Comparison of ENCODE assay signal across 14 mouse cellular contexts in genomic region chr11:50662176-50662575, GRCm38 (mm10).
"Had no signal": no experiment of that assay in that cellular context is flagged by ENCODE, and none has a peak within 500 bp of the region (broad histone marks: within the 10 kb centered on the region; RNA-seq: fewer than 3 reads in every experiment).

No protein-coding gene starts in this region.

- H3K27me3 ChIP-seq: lung, embryonic 15.5 days; megakaryocyte, embryonic 14.5 days; midbrain, embryonic 13.5 days; midbrain, embryonic 15.5 days; neural tube, embryonic 12.5 days had no signal

- H3K36me3 ChIP-seq: lung, embryonic 15.5 days; midbrain, embryonic 13.5 days; midbrain, embryonic 15.5 days; neural tube, embryonic 12.5 days had no signal

- H3K9me3 ChIP-seq: lung, embryonic 15.5 days; megakaryocyte, embryonic 14.5 days; midbrain, embryonic 13.5 days; midbrain, embryonic 15.5 days; neural tube, embryonic 12.5 days had no signal

- H3K27ac ChIP-seq: lung, embryonic 15.5 days; macrophage; midbrain, embryonic 13.5 days; midbrain, embryonic 15.5 days; neural tube, embryonic 12.5 days had no signal

- H3K4me2 ChIP-seq: lung, embryonic 15.5 days; midbrain, embryonic 11.5 days; midbrain, embryonic 13.5 days; midbrain, embryonic 15.5 days; neural tube, embryonic 12.5 days had no signal

- H3K4me1 ChIP-seq: lung, embryonic 15.5 days; megakaryocyte, embryonic 14.5 days; midbrain, embryonic 13.5 days; midbrain, embryonic 15.5 days; neural tube, embryonic 12.5 days had no signal

- H3K4me3 ChIP-seq: lung, embryonic 15.5 days; megakaryocyte, embryonic 14.5 days; midbrain, embryonic 13.5 days; midbrain, embryonic 15.5 days; neural tube, embryonic 12.5 days had no signal

- H3K9ac ChIP-seq: liver, postnatal 0 days; lung, embryonic 15.5 days; midbrain, embryonic 13.5 days; midbrain, embryonic 15.5 days; neural tube, embryonic 12.5 days had no signal

- DNase-seq: liver, postnatal 0 days; lung, adult 2 months; right cerebral cortex, postnatal 14 days; thymus, adult 18-20 months; thymus, postnatal 14 days; thymus, postnatal 36 days had no signal

- ATAC-seq: liver, postnatal 0 days; lung, postnatal 0 days; midbrain, embryonic 13.5 days; midbrain, embryonic 15.5 days had no signal
